Mouse (Mus musculus) spleen, adult 10 weeks (tissue): ENCODE measurements around the gene Dcbld1. TPM values are rescaled to one million over a fixed set of nuclear protein-coding genes. Genes with fewer than 3 reads are reported as not detected.

Source experiments
- polyA plus RNA-seq: library from polyadenylated mRNA; stranded (reverse); fragments of 350-450 nt; fragmentation: Illumina TruSeq; extraction: RNeasy Lipid Tissue Mini Kit (QIAGEN cat#74804); gene quantifications from one replicate; pipeline ENCODE4 v1.2.3, GENCODE M21; 2015; ENCODE audit warnings: low replicate concordance; ENCODE audit not compliant: insufficient read depth

The Dcbld1 gene
- polyA plus RNA-seq: 3.2 TPM

DNA sequence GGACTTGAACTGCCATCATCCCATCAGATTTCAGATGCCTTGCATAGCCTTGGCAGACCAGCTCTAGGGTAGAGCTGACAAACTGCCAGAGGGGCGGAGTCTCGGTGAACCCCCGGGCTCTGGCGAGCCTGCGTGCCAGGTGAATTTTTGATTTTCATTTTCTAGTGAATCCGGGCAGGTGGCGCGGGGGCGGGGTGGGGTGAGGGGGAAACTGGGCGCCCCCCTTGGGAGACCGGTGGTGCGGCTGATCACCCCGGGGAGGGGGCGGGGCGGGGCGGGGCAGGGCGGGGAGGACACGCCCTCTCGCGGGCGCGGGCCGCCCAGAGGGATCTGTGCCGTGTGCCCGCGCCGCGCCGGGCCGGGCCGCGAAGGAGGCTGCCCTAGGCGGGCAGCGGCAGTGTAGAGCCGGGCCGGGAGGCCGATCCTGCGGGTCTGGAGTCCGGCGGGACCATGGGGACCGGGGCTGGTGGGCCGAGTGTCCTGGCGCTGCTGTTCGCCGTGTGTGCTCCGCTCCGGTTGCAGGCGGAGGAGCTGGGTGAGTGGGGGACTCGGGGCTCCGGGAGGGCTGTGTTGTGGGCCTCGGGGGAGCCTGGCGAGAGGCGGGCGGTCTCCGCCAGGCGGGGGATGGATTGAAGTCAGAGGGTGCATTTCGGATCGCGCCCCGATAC is at the start of gene Dcbld1:
TSS of gene Dcbld1 (plus strand) at position 319 of the 668 bp plus-strand sequence.

DNA sequence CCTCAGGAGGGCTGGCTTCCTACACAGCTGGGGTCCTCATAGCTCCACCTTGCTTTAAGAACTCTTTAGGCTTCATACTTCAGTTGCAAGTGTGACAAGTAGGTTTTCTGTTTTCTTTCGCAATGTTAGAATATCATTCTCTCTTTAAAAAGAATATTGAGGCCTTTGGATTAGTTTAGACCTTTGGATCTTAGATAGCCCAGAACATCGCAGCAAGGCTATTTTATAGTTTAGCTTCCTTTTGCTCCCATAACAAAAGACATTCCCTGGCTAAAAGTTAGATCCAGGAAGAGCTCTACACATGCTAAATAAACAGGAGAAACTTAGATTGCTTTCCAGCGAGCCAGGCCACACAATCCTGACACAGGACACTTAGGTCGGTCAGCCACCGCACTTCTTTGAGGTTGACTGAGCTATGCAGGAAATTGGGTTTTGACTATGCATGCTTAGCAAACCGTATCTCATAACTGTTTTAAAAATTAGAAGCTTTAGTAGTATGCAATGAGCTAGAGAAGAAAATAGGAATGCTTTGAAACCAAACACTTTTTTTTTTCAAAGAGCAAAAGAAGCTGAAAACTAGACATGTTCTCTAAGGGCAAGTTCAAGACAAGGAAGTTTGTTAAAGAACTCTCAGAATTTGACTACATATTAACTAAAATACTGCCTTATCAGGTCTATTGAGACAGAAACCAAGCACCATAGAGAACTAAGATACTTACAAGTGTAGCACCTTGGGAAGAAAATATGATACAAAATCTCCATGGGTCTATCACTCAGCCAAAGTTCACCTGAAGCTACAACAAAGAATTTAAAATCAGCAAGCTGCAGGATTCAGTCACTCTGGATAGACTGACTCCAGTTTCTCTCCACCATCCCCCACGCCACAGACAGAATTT is 38.2 kb upstream of the Dcbld1 start, which contains the start of gene Ros1:
TSS of gene Ros1 (minus strand) at position 288 of the 896 bp plus-strand sequence.

DNA sequence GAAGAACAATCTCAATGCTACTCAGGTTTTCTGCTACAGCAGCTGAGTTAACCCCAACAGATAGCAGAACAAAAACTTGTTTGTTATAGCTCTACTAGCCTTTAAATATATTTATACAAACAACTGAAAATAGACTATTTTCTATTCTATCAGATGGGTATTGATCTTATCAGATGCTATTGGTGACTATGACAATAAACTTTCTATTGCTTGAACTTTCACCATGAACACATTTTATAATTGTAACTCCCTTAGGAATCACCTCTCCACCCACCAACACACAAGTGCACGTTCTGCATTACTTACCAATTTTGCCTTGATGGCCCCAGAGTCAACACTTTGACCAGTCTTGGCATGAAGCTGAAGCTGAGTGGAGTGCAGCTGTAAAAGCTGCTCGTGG is 125.0 kb downstream of the Dcbld1 start, which contains the start of gene Gm26741:
TSS of gene Gm26741 (plus strand) at position 301 of the 400 bp plus-strand sequence.

Other genes with a start within 250 kb of the Dcbld1 start
- not detected for gene Vgll2, start 211.1 kb upstream of the Dcbld1 start, polyA plus RNA-seq
- not detected for gene Ros1, start 38.4 kb upstream of the Dcbld1 start, polyA plus RNA-seq
- not detected for gene Gm26741, start 125.1 kb downstream of the Dcbld1 start, polyA plus RNA-seq
- gene Gopc, start 148.5 kb downstream of the Dcbld1 start, polyA plus RNA-seq: 45.8 TPM
- not detected for gene Nepn, start 155.4 kb downstream of the Dcbld1 start, polyA plus RNA-seq
- gene Nus1, start 183.9 kb downstream of the Dcbld1 start, polyA plus RNA-seq: 44.8 TPM